Mouse (Mus musculus) intestine, embryonic 16.5 days (tissue): ENCODE results near the gene Adk. TPM values are rescaled to one million over a fixed set of nuclear protein-coding genes. Genes with fewer than 3 reads are reported as not detected.
A peak's percentile ranks its signal among the peaks of the same experiment; 100 is the strongest.

Experiments used
- ATAC-seq: fragments of 200-750 bp; cut with Nextera tagmentation; 2 replicates; pipeline ENCODE4 v1.8.0; 2017; ENCODE audit warnings: moderate TSS enrichment, moderate library complexity
- H3K27ac ChIP-seq: fragments of 300-500 bp; sonication (generic); 2 replicates; pipeline ENCODE4 v1.5.1; 2014; ENCODE audit warnings: mild to moderate bottlenecking, low read length
- H3K27me3 ChIP-seq: fragments of 300-500 bp; sonication (generic); replicated peaks from 2 replicates; pipeline ENCODE4 v1.6.1; 2014; ENCODE audit warnings: low read length, control low read depth, mixed read lengths; ENCODE audit not compliant: control insufficient read depth, insufficient read depth
- H3K36me3 ChIP-seq: fragments of 300-500 bp; sonication (generic); 2 replicates; pipeline ENCODE4 v1.6.1; 2014; ENCODE audit warnings: low read length, control low read depth; ENCODE audit not compliant: control insufficient read depth, insufficient read depth
- H3K4me1 ChIP-seq: fragments of 300-500 bp; sonication (generic); 2 replicates; pipeline ENCODE4 v1.6.1; 2014; ENCODE audit warnings: low read length, control low read depth, mixed read lengths; ENCODE audit not compliant: control insufficient read depth, insufficient read depth
- H3K4me2 ChIP-seq: fragments of 300-500 bp; sonication (generic); 2 replicates; pipeline ENCODE4 v1.6.1; 2014; ENCODE audit warnings: low read depth, low read length, control low read depth
- H3K4me3 ChIP-seq: fragments of 300-500 bp; sonication (generic); 2 replicates; pipeline ENCODE4 v1.5.1; 2014; ENCODE audit warnings: mild to moderate bottlenecking, low read length
- H3K9ac ChIP-seq: fragments of 300-500 bp; sonication (generic); 2 replicates; pipeline ENCODE4 v1.6.1; 2014; ENCODE audit warnings: low read depth, low read length
- H3K9me3 ChIP-seq: fragments of 300-500 bp; sonication (generic); 2 replicates; pipeline ENCODE4 v1.6.1; 2016; ENCODE audit warnings: low read length, control low read depth; ENCODE audit not compliant: control insufficient read depth
- WGBS: fragments of 180-500 bp; shearing (Covaris S2); extraction: QIAGEN DNeasy Blood & Tissue Kit; methylation state at CpG from one replicate; pipeline ENCODE4 v1.1.7; 2014; 5-methylcytosine and 5-hydroxymethylcytosine counted together
- polyA plus RNA-seq: library from polyadenylated mRNA; unstranded; fragments of >200 nt; fragmentation: Nextera tagmentation; extraction: Ambion mirVana; gene quantifications from 2 replicates; pipeline ENCODE4 v1.2.1, GENCODE M21; 2015

Adk gene
- polyA plus RNA-seq, 1 experiment from 2014 or later, result 244 TPM

DNA sequence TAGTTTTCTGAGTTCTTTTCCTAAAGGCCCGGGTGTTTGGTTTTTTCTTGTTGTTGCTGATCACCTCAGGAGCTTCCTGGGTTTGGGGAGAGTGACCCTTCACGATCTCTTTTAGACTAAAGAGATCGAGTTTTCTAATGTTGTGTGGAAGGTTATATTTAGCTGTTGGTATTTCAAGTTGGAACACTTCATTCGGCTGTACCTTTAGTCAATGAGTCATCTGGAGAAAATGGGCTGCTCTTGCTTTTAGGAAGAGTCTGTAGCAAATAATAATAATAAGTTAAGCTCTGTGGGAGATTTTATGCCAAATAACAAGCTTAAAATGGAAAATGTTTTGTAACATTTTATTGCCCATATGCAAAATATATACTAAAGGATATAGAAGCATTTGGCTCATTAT lies 97.9 kb downstream of the Adk start:
- H3K27ac ChIP-seq, result no peak overlapping the region
- no peaks in the 10 kb centered on the region for H3K27me3 ChIP-seq
- no peaks in the 10 kb centered on the region for H3K4me1 ChIP-seq
- H3K9ac ChIP-seq, result no peak overlapping the region
- H3K36me3 ChIP-seq, result no peaks in the 10 kb centered on the region
- no peak overlapping the region for H3K4me3 ChIP-seq
- WGBS, result 82% methylated on average over 4 of the region's 4 CpGs
- H3K9me3 ChIP-seq, result no peaks in the 10 kb centered on the region
- ATAC-seq, result no peak
- H3K4me2 ChIP-seq, result no peak overlapping the region

DNA sequence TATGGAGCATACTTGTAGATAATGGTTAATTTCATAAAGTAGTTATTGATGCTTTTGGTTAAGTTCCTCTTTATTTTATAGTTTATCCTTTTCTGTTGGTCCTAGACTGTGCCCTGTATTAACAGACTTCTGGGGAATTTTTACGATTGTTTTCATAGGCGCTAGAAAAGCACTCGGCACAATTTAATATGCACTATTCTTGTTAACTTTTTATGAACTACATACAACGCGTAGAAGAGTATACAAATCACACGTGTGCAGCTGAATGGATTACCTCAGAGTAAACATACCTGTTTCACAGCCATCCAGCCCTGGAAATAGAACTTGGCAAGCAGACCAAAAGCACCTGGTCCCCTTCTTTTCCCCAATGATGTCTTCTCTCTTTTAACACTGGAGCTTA lies 99.7 kb downstream of the Adk start:
- ATAC-seq, result no peak
- no peak overlapping the region for H3K4me2 ChIP-seq
- no peaks in the 10 kb centered on the region for H3K27me3 ChIP-seq
- no peak overlapping the region for H3K9ac ChIP-seq
- WGBS, result 50% methylated on average over 6 of the region's 6 CpGs
- H3K27ac ChIP-seq, result no peak overlapping the region
- no peak overlapping the region for H3K4me3 ChIP-seq
- no peaks in the 10 kb centered on the region for H3K36me3 ChIP-seq
- H3K9me3 ChIP-seq, result no peaks in the 10 kb centered on the region
- H3K4me1 ChIP-seq, result no peaks in the 10 kb centered on the region; the same call in 1 of the 2 replicates

DNA sequence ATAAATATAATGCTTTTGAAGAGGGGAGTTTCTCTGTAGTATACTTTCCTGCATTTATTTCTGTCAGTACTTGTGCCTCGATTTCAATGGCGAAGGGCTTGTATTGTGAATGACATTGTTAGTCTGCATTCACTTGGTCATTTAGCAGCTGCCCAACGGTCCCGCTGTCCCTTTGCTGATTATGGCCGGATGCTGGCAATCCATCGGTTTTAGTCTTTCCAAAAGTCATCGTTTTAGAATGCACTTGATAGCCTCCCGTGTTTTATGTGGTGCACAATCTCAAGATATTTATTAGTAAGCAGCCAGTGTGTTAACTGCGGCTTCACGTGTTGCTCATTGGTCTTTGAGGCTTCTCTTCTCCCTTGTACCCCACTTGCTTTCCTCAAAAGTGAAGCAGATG lies 113.3 kb downstream of the Adk start:
- no peaks in the 10 kb centered on the region for H3K9me3 ChIP-seq
- no peaks in the 10 kb centered on the region for H3K36me3 ChIP-seq
- H3K27ac ChIP-seq, result no peak overlapping the region
- no peak overlapping the region for H3K4me3 ChIP-seq
- 91% methylated on average over 10 of the region's 10 CpGs for WGBS
- H3K9ac ChIP-seq, result no peak overlapping the region
- no peak overlapping the region for H3K4me2 ChIP-seq
- no peaks in the 10 kb centered on the region for H3K27me3 ChIP-seq
- no peak for ATAC-seq
- no peaks in the 10 kb centered on the region for H3K4me1 ChIP-seq

DNA sequence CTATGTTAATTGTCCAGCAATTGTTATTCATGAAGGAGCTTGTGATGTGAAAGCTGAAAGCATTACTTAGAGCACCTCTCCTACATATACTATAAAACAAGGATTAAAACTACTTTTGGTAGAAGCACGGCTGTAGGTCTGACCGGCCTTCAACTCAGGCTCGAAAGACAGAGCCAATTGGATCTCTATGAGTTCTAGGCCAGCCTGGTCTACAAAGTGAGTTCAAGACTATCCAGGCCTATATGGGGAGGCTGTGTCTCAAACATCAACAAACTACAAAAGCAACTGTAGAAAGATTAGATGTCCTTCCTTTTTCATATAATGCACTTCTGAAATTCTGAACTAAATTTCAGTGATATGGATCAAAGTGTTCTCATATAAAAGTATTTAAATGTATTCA lies 113.7 kb downstream of the Adk start:
- no peak overlapping the region for H3K4me3 ChIP-seq
- no peaks in the 10 kb centered on the region for H3K36me3 ChIP-seq
- no peak overlapping the region for H3K9ac ChIP-seq
- no peak overlapping the region for H3K27ac ChIP-seq
- no peaks in the 10 kb centered on the region for H3K4me1 ChIP-seq
- no peak for ATAC-seq
- H3K9me3 ChIP-seq, result no peaks in the 10 kb centered on the region
- WGBS, result 94% methylated on average over 3 of the region's 3 CpGs
- H3K27me3 ChIP-seq, result no peaks in the 10 kb centered on the region
- H3K4me2 ChIP-seq, result no peak overlapping the region

DNA sequence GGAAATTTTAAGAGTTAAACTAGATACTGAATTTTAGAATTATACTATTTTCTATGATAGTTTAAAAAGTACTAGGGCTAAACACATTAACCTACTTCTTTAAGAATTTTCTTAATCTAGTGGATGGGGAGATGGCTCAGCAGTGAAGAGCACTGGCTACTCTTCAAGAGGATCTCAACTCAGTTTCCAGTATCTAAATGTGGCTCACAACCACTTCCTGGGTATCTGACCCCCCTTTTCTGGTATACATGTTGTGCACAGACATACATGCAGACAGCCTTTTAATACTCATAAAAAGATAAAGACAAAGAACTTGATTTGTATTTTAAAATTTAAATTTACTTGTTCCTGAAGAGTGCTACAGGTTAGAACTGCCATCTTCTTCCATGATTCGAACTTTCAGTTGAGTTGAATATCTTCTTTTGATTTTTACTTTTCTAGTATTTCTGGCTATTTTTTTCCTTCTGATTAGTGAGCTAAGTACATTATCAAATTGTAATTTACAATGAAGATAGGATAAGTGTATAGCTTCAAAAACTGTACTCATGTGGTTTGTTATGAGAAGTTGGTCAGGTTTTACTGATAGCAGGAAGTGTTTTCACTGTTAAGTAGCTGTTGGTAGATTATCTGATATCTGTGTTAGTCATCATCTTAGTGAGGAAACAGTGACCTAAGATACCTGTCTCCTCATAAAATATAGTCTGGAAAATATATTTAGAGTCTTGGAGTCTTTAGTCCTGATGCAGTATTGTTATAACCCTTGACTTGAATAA lies 121.8 kb downstream of the Adk start:
- Histone ChIP-seq H3K9me3 (no peaks in the 10 kb centered on the region), H3K4me3 (no peak overlapping the region), H3K27ac (no peak overlapping the region), H3K27me3 (no peaks in the 10 kb centered on the region), H3K4me1 (peaks cover 8% of the 10 kb centered on the region; the same call in 1 of the 2 replicates), H3K9ac (no peak overlapping the region), H3K36me3 (no peaks in the 10 kb centered on the region), H3K4me2 (no peak overlapping the region)
- ATAC-seq, result no peak
- 96% methylated on average over 1 of the region's 1 CpGs for WGBS

DNA sequence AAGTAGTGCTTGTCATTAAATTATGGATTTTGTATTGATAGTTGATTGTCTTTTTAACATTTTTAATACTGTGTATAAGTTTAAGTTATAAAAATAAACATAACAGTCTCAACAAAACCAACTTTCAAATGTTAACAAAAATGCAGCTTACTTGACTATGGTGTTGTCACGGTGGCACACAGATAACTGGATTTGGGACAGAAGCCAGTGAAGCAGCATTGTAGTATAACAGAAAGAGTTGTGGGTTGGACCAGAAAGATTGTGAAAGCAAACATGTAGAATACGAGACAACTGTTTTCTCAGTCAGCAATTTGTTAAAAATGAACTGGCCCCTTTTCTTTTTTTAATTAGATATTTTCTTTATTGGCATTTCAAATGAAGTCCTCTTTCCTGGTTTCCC lies 122.4 kb downstream of the Adk start:
- Histone ChIP-seq H3K4me1 (peaks cover 8% of the 10 kb centered on the region; the same call in 1 of the 2 replicates), H3K4me2 (no peak overlapping the region), H3K27me3 (no peaks in the 10 kb centered on the region), H3K27ac (no peak overlapping the region), H3K36me3 (no peaks in the 10 kb centered on the region), H3K4me3 (no peak overlapping the region), H3K9ac (no peak overlapping the region), H3K9me3 (no peaks in the 10 kb centered on the region)
- WGBS, result 90% methylated on average over 2 of the region's 2 CpGs
- ATAC-seq, result no peak

DNA sequence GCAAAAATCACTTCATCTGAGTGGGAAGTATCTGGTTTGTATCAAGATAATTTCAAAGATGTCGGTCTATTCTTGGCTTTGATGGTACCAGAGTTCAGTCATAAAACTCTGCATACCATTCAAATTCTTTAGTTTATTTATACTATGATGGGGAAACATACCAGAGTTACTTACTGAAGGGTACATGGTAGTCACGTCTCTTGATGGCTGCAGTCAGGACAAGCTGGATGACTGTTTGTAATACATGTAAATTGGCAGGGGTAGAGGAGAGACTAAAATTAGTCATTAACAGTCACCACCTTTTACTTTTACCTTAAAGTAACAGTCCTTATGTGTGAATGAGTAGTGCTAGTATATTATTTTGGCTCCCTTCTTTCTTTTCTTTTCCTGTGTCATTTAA lies 125.4 kb downstream of the Adk start:
- H3K9me3 ChIP-seq, result no peaks in the 10 kb centered on the region
- no peaks in the 10 kb centered on the region for H3K27me3 ChIP-seq
- ATAC-seq, result 0 out of 2 replicates have a peak, but pooled peaks have one; percentile 26
- H3K27ac ChIP-seq, result no peak overlapping the region
- H3K9ac ChIP-seq, result no peak overlapping the region
- H3K4me2 ChIP-seq, result no peak overlapping the region
- no peaks in the 10 kb centered on the region for H3K36me3 ChIP-seq
- H3K4me1 ChIP-seq, result peaks cover 8% of the 10 kb centered on the region; the same call in 1 of the 2 replicates
- 31% methylated on average over 2 of the region's 2 CpGs for WGBS
- H3K4me3 ChIP-seq, result no peak overlapping the region

DNA sequence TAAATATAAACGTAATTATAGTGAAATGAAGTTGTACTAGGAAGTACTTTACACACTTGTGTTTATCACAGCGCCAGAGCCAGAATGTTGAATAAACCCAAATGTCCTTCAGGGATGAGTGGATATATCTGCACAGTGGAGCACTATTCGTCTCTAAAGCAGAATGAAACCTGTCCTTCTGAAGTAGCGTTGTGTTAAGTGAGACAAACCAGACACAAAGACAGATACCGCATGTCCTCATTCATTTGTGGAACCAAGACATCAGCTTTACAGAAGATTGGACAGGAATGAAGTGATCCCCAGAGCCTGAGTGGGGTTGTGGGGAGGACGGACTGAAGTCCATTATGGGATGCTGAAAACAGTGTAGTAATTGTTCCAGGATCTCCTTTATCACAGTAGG lies 126.0 kb downstream of the Adk start:
- H3K9ac ChIP-seq, result no peak overlapping the region
- no peaks in the 10 kb centered on the region for H3K9me3 ChIP-seq
- no peak overlapping the region; the same call in 1 of the 2 replicates for H3K27ac ChIP-seq
- no peak overlapping the region for H3K4me2 ChIP-seq
- H3K36me3 ChIP-seq, result no peaks in the 10 kb centered on the region
- no peak overlapping the region for H3K4me3 ChIP-seq
- ATAC-seq, result no peak
- whole genome bisulfite sequencing, result 56% methylated on average over 6 of the region's 6 CpGs
- H3K27me3 ChIP-seq, result no peaks in the 10 kb centered on the region
- peaks cover 8% of the 10 kb centered on the region; the same call in 1 of the 2 replicates for H3K4me1 ChIP-seq

DNA sequence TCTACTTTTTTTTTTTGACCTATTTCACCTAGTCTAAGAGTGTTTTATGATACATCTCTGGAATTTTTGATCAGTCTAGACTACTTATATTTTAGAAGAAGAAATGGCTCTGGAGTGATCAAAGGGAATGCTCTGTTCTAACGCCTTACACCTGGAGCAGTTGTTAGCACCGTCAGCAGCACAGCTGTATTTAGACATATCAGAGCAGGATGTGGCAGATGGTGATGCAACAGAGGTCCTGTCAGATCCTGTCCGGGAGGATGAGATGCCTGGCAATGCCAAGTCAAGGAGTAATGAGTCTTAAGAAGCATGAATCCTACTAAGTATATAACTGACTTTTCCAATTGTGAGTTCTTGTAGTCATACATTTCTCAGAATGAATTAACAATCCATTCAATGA lies 128.7 kb downstream of the Adk start:
- Histone ChIP-seq H3K4me1 (peaks cover 8% of the 10 kb centered on the region; the same call in 1 of the 2 replicates), H3K9ac (no peak overlapping the region)
- 52% methylated on average over 3 of the region's 3 CpGs for WGBS

DNA sequence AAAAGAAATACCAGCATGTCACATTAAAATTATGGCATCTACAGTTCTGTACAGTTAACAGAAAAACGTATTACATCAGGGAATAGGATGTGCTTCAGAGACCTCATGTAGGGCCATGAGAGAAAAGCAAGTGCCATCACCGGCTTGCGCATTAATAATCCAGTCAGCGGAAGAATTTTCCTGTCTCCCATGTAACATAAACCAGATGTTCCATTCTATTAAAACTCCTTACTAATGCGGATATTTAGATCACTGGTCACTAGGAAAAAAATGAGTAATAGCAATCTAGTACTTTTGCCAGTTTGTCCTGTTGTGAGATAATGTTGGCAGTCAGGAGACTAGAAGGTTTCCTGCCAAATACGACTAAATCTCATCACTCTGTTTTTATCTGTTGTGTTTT lies 139.6 kb downstream of the Adk start:
- no peak overlapping the region for H3K9ac ChIP-seq
- H3K27me3 ChIP-seq, result no peaks in the 10 kb centered on the region
- H3K27ac ChIP-seq, result no peak overlapping the region
- H3K4me2 ChIP-seq, result no peak overlapping the region
- H3K4me3 ChIP-seq, result no peak overlapping the region
- H3K9me3 ChIP-seq, result no peaks in the 10 kb centered on the region
- no peak for ATAC-seq
- H3K36me3 ChIP-seq, result no peaks in the 10 kb centered on the region
- H3K4me1 ChIP-seq, result 0 out of 2 replicates have a peak, but pooled peaks cover 6% of the 10 kb centered on the region
- 68% methylated on average over 6 of the region's 6 CpGs for WGBS

More for the DNA sequence above, 128.7 kb downstream of the Adk start:
- Histone ChIP-seq H3K9me3 (no peaks in the 10 kb centered on the region), H3K27me3 (no peaks in the 10 kb centered on the region), H3K4me3 (no peak overlapping the region), H3K27ac (no peak overlapping the region), H3K36me3 (no peaks in the 10 kb centered on the region), H3K4me2 (no peak overlapping the region)
- no peak for ATAC-seq
